Mouse (Mus musculus) cerebellum, adult 9-10 months (tissue): ENCODE measurements at regions not wholly inside any gene's neighbourhood (a gene's known extent, or its start where the extent isn't known, plus 50 kb on each side); places are given as distances from the start of the nearest gene placed in this dataset.
A peak's percentile ranks its signal among the peaks of the same experiment; 100 is the strongest.

Experiments used
- DNase-seq: peaks from one replicate; pipeline ENCODE4 v3.0.0; 2022

GRCm38 (mm10) chr2:30743976-30744620 lies 59.4 kb downstream of the 1700001O22Rik start:
- DNase-seq, result no peak

- no peak for DNase-seq
These were observed 60.1 kb downstream of the 1700001O22Rik start for GRCm38 (mm10) chr2:30743265-30743846.

- DNase-seq, result no peak
These were observed 62.0 kb downstream of the 1700001O22Rik start for GRCm38 (mm10) chr2:30741450-30741849.

DNA sequence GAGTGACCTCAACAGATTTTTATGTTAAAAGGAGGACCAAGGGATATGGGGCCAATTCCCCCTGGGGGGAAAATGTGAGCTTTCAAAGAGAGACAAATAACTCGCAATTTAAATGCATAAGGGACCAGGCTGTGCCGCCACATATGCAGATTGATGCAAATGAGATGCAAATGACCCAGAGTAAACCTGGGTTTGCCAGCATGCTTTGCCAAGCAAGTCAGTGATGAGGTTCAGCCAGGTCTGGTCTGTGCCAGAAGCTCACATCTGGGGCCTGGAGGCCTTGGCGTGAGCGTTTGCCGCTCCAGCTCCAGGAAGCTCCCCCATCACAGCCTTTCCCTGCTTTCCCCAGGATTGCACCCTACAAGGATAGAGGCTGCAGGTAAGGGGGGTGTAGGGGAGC lies 65.7 kb downstream of the 1700001O22Rik start:
- no peak for DNase-seq

DNA sequence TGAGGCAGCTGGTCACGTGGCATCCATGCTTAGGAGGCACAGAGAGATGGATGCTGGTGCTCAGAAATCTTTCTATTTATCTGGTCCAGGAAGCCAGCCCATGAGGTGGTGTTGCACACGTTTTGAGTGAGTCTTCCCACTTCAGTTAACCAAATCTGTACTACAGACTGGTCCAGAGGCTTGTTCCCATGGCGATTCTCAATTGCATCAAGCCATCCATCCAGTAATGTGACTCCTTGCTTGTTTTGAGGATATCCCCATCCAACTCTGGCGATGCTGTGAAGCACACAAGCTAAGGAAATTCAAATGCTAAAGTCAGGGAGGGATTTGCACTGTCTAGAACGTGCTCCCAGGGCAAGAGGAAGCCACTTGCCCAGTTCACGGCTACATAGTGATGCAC lies 66.8 kb downstream of the 1700001O22Rik start:
- DNase-seq, result no peak

DNA sequence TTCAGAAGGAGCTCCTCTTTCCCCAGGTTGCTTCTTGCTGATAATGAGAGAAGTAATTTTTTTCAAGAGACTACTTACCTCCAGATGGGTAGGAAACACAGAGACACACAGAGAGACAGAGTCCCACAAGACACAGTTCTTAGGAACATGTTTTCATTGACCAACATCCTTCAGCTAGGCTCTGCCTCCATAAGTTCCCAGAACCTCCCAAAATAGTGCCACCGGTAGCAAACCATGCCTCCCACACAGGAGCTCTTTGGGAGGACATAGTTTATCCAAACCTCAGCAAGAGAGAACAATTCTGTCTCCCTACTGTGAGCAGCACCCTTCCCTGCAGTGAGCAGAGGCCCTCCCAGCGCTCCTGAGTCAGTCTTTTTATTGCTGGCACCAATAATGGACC lies 67.2 kb downstream of the 1700001O22Rik start:
- DNase-seq, result no peak

GRCm38 (mm10) chr2:30733853-30734252 lies 69.6 kb downstream of the 1700001O22Rik start:
- DNase-seq, result no peak

- DNase-seq, result no peak
These were observed 71.6 kb downstream of the 1700001O22Rik start for GRCm38 (mm10) chr2:30731832-30732231.

DNA sequence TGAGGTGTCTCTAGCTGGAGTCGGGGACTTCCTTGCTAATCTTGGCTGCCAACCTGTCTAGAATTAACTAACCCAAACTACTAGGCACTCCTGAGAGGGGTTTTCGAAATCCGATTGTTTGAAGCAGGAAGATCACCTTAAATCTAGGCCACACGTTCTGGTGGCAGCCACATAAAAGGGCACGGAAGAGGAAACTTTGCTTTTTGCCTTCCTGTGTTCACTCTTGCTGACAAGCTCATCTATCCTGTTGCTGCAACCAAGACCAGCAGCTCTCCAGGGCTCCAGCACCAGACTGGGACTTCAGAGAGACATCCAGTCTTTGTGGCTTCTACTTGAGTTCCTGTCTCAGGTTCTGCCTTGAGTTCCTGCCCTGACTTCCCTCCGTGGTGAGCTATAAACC lies 75.5 kb downstream of the 1700001O22Rik start:
- DNase-seq, result no peak

GRCm38 (mm10) chr2:30725601-30726489 lies 77.6 kb downstream of the 1700001O22Rik start:
- DNase-seq, result peak; percentile 30

GRCm38 (mm10) chr2:30725186-30725585 lies 78.3 kb downstream of the 1700001O22Rik start:
- DNase-seq, result peak; percentile 45

- peak; percentile 37 for DNase-seq
These were observed 78.9 kb downstream of the 1700001O22Rik start for GRCm38 (mm10) chr2:30724521-30724920.

DNA sequence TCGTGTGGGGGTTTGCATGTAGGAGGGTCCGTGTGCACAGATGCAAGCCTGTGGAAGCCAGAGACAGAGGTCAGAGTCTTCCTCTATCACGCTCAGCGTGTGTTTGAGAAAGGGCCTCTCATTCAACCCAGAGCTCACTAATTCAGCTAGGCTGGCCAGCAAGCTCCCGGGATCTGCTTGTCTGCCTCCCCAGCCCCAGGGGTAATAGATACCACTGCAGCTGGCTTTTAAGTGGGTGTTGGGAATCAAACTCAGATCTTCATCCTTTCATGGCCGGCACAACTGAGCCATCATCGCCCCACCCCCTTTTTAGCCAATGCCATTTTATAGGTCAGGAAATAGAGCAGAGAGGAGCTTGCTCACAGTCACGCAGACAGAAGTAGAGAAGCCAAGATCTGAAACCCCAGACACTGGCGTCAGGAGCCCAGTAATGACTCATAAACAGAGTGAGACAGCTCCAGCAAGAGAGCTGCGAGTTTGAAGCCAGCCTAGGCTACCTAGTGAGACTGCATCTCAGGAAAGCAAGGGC lies 80.3 kb downstream of the 1700001O22Rik start:
- DNase-seq, result peak; percentile 56

GRCm38 (mm10) chr2:30722263-30723050 lies 81.0 kb downstream of the 1700001O22Rik start:
- peak; percentile 39 for DNase-seq

- DNase-seq, result peak; percentile 78
These were observed 81.8 kb downstream of the 1700001O22Rik start for GRCm38 (mm10) chr2:30721473-30722262.

DNA sequence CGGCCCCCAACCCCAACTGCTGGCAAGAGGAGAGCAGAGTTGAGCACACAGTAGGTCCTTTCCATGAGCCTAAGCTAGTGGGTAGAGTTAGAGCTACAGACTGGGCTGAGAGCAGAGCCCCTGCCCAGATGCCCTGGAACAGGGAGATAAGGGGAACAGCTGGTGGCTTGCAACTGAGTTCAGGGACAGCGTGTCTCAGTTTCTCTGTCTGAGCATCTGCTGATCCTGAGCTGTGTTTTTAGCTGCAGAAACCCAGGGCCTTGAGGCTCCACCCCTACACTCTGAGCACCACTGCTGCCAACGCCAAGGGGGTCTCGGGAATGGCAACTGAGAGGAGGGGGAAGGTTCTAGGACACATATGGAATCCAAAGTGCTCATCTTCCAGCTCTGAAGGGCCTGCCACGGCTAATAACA lies 82.4 kb downstream of the 1700001O22Rik start:
- peak; percentile 56 for DNase-seq

- no peak for DNase-seq
These were observed 83.2 kb downstream of the 1700001O22Rik start for GRCm38 (mm10) chr2:30720291-30720690.

DNA sequence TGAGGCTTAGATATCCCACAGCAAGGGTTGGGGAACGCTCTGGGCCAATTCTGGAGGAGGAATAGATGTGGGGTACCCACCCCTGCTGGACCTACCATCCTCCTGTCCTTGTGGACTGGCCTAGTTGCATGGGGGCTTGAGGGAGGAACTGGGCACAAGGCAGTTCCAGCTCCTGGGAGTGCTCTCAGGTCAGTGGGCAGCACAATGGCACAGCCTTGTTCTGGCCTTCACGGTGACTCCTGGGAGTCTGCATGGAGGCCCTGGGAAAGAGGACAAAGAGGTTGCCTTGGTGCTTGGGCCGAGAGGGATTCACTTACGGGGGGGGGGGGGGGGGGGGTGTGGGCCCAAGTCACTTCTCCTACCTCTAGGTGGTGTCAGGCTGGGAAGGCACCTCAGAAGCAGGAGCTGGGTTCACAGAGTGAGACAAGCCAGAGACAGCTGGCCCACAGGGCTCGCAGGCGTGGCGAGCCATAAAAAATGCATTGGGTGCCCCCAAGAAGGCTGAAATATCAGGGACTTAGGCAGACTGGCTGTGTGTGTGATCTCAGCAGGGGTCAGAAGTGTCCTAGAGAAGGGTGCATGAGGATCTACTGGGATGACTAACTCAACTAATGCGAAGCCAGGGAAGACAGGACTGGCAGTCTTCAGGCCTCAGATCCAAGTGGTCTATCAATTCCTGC lies 83.7 kb downstream of the 1700001O22Rik start:
- peak; percentile 75 for DNase-seq

- peak; percentile 87 for DNase-seq
These were observed 84.6 kb downstream of the 1700001O22Rik start for GRCm38 (mm10) chr2:30718741-30719381.

DNA sequence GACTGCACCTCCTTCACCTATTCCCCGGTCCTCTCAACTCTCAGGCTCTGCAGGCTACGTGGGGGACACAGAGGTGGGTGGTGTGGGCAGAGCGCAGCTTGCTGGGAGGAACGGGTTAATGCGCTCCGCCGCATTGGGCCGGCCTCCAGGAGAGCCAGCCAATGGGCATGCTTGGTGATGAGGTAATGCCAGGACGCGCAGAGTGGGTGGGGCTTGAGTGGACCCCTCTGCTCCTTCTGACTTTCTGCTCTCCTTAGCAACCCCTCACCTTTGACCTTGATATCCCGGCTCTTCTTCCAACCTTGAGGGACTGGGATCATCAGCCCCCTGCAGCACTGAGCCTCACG lies 85.2 kb downstream of the 1700001O22Rik start:
- peak; percentile 96 for DNase-seq
